Mouse (Mus musculus): ENCODE results near the gene Nfib.

Gene Nfib

DNA sequence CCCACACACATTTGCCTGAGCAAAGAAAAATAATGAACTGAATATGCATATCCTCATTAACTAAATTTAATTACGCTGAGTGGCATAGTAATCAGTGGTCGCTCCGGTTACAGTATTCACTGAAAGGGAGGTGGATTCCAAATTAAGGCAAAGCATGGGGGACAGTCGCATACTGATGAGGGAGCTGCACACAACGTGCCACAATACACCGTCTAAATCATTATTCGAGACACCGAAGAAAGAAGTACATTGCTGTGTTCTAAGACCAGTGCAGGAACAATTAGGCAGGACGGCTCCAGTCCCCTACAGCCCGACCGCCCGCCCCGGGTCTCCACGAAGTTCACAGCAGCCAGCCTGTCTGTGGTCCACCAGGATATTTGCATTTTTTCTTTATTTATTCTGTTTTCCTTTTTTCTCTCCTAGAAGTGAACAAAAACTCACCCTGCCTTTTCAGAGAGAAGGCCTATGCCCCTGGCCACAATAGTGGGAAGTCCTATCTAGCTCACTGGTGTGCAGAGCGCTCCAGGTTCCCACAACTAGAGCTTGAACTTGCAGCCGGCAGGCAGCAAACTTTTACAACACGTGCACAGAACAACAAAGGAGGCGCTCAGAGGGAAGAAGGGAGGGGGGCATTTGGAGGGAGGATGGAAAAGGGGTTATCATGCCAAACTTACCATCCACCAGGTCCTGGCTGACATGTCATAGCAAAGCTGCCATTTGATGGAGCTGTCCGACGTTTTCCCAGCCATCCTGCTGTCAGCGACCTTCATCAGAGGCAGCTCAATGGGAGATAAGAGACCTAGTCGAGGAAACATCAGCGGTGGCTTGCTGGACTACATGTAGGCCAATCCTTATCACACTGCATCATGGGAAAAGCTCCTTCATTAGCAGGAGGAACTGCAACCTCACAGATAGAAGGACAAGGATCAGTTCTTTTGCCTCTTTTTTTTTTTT is at the start of gene Nfib:
Nfib (minus strand) TSS at position 910 of the 954 bp plus-strand sequence.
- CTCF ChIA-PET = no interaction called here

GRCm38 (mm10) chr4:82735764-82736163 is 30.2 kb upstream of the Nfib start:
- CTCF ChIA-PET = no interaction called here

DNA sequence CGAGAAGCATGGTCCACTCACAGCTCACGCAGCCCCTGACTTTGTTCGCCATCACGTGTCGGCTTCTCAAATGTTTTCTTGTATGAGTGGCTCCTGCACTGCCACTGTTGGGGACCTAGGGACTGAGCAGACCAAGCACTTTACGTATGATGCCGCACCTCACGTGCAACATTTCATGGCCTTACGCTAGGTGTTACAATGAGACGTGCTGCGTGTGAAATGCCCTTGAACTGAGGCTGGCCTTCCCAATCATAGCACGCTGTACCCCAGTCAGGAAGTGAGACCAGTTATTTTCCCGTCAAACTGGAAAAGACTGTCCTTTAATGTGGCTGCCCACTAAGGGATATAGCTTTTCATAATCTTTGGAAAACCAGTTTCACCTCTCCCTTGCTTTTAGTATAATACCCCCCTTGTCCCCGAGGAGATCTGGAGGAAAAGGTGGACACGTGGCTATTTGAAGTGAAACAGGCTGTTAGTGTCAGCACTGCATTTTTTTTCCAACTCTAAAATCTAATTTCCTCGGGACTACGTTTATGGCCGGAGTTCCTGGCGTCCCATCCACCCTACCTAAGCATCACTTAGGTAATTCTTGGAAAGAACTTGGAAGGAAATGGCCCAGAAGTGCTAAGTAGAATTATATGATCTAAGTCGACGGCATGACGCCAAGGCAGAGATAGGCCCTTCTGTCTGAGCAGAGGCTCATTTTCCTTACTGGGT is 29.4 kb upstream of the Nfib start:
- CTCF ChIA-PET = no interaction called here

- CTCF ChIA-PET = no interaction called here
Measured at GRCm38 (mm10) chr4:82734348-82734747, 28.8 kb upstream of the Nfib start.

- CTCF ChIA-PET = no interaction called here
Measured at GRCm38 (mm10) chr4:82733636-82734035, 28.1 kb upstream of the Nfib start.

DNA sequence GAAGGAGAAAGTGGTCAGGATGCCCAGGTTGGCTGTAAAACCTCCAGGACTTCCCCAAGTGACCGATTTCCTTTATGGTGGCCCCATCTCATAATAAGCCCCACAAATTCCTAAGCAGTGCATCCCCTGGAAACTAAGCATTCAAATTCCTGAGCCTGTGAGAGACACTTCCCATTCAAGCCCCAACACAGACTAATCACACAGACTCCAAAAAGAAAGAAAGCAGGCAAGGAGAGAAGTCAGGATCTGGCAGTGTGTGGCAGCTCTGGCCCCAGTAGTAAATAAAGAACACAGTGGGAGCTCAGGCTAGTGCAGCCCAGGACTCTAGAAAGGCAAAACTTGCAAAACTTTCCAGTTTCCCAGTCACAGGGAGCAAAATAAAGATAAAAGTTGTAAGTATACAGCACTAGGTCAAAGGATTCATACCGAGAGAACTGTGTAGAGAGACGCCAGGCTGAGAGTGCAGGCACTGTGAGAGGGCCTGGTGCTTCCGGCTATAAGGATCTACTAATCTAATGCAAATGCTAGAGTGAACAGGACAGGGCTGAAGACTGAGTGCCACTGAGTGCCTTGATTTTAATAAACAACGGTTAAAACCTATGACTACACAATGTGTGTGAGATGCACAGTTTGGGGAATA is 24.8 kb upstream of the Nfib start:
- CTCF ChIA-PET = no interaction called here

GRCm38 (mm10) chr4:82724058-82724457 is 18.5 kb upstream of the Nfib start:
- CTCF ChIA-PET = no interaction called here

GRCm38 (mm10) chr4:82723048-82723447 is 17.5 kb upstream of the Nfib start:
- CTCF ChIA-PET = no interaction called here

DNA sequence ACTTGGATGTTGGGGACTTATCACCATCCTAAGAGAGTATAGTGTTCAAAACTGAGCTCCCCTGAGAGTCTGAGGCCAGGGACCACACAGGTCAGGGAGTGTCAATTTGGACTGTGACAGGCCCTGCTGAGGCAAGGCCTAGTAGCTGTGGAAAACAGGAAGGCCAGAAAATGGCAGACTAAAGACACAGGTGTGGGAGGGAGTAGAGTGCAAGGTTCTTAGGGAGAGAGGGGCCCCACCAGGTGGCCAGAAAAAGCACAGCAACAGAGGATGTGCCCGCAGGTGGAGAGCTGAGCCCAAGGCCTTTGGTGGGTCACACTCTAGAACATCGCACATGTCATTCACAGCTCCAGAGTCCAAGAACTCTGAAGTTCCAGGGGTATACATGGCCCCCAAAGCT is 10.3 kb upstream of the Nfib start:
- CTCF ChIA-PET = no interaction called here

DNA sequence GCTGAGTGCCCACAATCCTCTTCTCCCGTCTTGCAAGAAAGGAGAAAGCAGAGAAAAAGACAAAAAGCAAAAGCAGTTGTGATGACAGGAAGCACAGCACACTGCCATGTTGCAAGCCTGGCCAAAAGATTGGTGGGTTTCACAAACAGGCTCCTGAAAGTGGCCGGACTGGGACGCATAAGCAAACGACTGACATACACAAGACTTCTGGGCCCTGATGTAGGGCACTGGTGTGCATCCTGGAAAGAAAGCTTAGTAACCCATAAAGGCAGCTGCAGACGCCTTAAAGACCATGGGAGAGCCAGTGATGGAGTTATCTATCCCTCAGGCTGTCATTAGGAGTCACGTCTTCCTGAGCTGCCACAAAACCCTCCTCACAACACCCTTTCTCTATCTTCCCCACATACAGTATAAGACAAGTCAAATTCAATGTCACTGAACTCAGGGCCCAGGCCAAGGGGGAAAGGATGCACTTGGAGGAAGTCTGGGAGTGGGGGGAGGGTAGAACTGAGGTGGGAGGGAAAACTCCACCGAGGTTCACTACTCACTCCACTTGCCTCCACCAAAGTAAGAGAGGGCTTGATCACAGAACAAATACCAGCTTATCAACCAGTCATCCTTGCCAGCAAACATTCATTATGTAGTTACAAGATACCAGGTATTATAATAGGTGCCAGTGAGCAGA is 6.2 kb upstream of the Nfib start:
- CTCF ChIA-PET = no interaction called here

- CTCF ChIA-PET = no interaction called here
Measured at GRCm38 (mm10) chr4:82709666-82710065, 4.1 kb upstream of the Nfib start.

- CTCF ChIA-PET = no interaction called here
Measured at GRCm38 (mm10) chr4:82706012-82706411, 462 bp upstream of the Nfib start.

DNA sequence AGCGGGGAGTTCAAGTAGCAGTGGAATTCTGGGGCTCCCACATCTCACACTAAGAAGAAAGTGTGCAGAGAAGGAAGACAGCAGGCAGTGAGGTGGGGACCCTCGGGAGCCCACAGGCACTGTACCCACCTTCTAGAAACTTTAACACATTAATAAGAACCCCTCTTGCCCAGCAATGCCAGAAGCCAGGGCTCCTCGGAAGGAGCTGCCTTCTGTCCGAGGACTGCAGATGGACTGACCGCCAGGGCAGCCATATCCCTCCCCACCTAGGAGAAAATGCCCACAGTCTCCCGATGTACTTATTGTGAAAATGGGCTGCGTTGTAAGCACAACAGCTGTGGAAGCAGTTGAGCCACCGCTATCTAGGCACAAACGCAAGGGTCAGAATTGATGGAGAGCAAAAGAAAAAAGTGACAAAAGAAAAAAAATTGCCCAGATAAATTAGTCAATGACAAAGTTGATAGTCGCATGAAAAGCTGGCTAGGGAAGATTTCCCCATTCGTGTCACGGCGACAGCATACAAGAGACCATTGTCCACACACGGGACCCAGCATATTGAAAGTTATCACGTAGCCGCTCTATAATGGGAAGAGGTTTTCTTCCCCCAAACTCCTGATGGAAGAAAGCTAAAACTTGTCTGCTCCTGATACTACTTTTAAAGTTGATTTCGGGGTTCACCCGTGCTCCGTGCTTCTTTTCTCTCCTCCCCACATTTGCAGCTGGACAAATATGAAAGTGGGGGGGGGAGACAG is 1.3 kb downstream of the Nfib start:
- CTCF ChIA-PET = no interaction called here

GRCm38 (mm10) chr4:82702808-82703207 is 2.7 kb downstream of the Nfib start:
- CTCF ChIA-PET = no interaction called here

GRCm38 (mm10) chr4:82699504-82699903 is 6.0 kb downstream of the Nfib start:
- CTCF ChIA-PET = interaction anchor here (0.7 kb wide), 1 partner anchor 10 kb away, joined by 5 read pairs; no protein-coding TSS in a partner anchor

DNA sequence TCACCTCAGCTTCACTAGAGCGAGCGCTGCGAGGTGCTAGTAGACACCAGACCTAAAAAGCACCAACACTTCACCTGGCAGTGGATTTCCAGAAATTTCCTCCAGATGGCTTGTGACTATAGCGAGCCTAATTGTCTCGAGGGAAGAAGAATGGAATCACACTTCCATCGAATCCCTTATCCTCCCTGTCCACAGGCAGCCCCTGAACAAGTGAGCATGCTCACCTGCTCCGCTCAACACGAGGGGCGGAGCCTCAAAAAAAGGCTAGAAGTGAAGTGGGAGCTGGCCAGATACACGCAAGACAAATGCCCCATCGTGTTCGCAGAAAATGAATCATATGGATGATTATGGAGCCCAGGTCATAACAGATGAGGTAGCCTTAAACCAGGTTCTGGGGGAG is 6.9 kb downstream of the Nfib start:
- CTCF ChIA-PET = no interaction called here

DNA sequence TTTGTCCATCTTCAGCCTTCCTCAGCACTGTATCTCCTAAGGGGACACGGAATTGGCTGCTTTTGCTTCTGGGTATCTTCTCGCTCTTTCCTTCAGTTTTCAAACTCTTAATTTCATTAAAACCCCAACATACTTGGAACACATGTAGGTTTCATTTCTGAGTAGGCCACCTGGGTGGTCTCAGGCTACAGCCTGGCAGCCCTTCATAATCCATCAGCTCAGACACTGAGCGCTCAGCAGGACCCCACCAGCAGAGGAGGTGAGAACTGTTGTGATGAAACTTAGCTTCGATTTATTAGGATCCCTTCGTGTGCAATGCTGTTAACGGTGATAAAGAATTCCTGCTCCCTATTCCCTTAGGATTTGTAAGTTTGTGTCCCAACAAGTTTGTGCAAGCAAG is 8.4 kb downstream of the Nfib start:
- CTCF ChIA-PET = no interaction called here

- CTCF ChIA-PET = no interaction called here
Measured at GRCm38 (mm10) chr4:82695760-82696501, 9.6 kb downstream of the Nfib start.

DNA sequence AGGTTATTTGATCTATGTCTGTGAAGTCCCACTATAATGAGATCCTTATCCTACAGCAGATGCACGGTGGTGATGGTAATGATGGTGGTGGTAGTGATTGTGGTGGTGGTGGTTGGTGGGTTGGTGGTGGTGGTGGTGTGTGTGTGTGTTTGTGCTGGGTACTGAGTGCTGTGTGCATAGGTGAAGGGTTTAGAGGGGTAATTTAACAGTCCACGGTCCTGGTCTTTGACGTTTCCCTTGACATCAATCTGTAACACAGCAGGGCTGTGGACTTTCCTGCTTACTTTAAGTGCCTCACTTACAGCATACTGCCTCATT is 13.6 kb downstream of the Nfib start:
- CTCF ChIA-PET = no interaction called here

DNA sequence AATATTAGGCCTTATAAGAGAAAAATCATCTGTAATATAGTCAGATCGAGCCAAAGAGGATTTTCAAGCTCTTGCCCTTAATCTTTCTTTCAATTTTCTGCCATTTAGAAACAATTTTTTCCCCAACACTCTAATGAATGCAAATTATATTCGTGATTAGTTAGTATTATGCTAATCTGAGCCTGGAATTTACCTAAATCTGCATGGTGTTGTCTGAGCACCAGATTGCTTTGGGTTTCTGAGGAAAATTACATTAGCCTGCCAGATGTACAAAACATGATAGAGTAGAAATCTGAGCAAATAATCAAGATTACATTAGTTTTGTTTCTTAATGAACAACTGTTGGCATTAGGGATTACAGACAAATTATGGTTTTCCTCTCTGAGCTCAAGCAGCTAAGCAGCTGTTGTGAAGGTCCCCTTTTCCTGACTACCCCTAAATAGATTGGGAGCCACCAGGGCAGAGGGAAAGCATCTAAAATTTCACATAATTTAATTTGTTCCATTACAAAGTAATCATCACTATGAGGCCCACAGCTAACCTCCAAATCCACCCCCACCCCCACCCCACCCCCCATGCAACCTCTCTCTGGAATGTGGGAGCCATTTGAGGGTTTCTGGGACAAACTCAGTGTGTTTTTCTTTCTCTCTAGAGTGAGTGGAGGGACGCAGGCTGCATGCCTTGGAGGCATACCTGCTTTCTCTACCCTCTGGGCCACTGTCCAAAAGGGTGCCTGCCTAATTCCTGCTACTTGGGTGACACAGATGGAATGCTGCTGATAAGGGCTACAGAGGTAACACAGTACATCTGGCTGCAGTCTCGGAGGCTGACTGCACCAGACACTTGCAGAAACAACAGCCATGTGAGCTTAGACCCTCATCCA is 14.2 kb downstream of the Nfib start:
- CTCF ChIA-PET = no interaction called here

Measured in spleen, embryonic (tissue).